Mouse (Mus musculus) A20 (cell line): ENCODE results near the gene Tmem175.
"Not testable (repeated sequence)": the region's sequence is repeated elsewhere in the genome, so short reads cannot be mapped to it uniquely, and the experiment has no call there.

Experiments
- DNase-seq: peaks from one replicate; pipeline ENCODE4 v3.0.0-alpha.2; 2011; ENCODE audit warnings: low read depth, low spot score

The Tmem175 gene

GRCm38 (mm10) chr5:108629634-108630483, at the start of gene Tmem175, which contains the start of gene Gak:
Tmem175 (plus strand) TSS chr5:108629770.
Gak (minus strand) TSS chr5:108629755.
- peak; percentile 98 for DNase-seq

DNA sequence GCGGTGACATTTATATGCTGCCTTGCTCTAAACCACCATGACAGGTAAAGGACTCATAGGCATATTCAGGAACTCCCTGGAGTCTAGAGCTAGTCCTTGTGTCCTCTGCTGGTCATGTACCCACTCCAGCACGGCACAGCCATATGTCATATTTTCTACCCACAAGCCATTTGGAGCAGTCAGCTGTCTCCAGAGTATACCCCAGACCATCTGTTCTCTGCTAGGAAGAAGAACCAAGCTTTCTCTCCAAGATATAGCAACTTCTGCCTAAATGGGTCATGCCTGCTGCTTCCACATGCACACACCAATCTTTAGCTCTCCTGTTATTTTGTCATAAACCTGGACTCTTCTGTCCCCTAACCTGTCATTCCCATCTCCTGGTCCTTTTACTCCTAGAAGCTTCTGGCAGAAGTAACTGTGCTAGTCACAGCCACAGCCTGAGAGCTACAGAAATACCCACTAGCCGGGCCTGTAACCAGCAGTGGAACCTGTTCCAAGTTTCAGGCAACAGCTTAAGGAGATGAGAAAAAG, 48.1 kb upstream of the Tmem175 start:
- DNase-seq, result no peak

DNA sequence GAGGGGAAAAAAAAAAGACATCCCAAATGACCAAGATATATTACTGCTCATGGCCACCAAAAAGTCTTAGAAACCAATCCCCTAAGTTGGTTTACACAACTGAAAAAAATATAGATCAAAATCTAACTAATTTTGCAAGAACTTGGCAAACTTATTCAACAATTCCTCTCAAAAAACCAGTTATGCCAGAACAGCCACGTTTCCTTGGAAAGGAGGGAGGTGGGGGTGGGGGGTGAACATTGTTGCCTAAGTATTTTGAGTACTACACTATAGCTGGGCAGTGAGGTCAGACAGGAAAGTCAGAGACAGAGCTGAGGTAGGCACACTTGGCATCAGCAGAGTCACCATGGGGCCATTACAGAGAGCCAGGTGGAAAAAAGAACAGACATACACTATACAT, 29.6 kb upstream of the Tmem175 start:
- no peak for DNase-seq

DNA sequence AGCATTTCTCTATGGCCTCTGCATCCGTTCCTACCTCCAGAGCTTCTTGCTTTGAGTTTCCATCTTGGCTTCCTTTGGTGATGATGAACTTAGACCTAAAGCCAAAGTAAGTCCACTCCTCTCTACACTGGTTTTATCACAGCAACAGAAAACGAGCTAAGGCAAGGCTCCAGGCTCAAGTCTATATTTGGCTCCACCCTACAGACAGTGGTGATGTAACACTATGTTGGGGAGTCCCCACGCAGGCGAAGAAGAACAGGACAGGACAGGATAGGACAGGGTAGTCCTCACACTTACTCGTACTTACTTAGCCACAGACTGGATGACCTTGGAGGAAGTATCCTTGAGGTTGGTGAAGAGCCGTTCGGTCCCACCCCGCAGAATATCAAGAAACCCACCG, 27.0 kb upstream of the Tmem175 start:
- no peak for DNase-seq

DNA sequence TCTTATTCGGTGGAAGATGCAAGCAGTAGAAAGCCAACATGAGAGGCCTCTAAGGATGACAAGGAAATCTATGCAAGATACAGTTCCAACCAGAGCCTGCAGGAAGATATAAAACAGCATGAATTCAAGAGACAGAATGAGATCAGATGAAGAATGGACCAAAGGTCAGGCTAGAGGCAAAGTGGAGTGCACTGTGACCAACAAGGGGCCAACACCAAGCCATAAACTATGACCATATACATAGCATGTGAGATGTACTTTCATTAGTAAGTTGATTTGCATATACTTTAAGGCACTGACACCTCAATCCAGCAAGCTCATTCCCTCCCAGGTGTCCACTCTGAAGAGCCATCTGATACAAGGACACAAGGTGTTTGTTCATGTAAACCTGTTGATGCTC, 19.1 kb upstream of the Tmem175 start:
- no peak for DNase-seq

GRCm38 (mm10) chr5:108621870-108622269, 7.7 kb upstream of the Tmem175 start:
- DNase-seq, result no peak

DNA sequence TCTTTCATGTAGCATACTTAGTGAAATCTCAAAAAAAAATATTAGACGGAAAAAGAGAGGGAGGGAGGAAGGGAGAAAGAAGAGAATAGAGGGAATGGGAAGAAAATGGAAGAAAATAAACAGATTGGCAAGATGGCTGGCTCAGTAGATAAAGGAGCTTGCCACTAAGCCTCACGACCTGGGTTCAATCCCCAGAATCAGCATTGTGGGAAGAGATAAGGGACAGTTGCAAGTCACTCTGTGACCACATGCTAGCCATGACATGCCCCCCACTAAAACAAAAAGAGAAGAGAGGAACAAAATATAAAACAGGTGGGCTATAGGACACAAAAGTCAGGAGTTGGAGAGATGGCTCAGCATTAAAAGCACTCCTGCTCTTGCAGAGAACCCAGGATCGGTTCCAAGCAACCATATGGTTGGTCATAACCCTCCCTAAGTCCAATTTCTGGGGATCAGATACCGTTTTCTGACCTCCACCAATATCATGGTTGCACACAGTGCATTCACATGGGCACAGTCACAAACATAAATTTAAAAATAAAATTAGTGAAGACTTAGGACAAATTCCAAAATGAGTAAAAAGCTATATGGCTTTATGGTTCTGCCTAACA, 3.4 kb upstream of the Tmem175 start:
- no peak for DNase-seq

DNA sequence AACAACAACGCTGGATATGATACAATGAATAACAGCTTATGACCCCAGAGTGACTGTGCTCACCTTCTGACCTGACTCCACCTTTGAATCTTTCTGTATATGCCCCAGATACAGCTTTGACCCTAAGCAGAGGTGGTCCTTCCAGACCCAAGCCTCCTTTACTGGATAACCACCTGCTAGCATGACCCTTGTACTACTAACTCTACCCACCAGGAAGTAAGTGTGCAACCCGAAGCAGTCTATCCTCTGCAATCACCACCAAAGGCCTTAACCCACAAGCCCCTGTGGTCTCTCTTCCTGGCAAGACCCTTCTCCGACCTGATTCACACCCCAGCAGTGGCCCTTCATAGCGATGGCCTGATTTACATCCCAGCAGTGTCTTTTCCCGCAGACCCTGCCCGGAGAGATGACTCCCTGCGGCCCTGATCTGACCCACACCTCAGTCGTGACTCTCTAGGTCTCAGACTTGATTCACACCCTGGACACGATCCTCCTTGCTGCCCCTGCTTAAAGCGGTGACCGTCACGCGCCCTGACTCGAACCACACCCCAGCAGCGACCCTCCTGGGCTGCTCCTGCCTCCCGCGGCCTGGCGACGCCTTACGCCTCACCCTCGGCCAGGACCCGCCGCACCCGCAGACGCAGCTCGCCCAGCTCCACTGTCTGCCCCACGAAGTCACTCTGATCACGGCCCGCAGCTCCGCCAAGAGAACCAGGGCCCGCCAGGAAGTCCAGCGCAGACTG, 508 bp upstream of the Tmem175 start:
- DNase-seq, result peak; percentile 74

DNA sequence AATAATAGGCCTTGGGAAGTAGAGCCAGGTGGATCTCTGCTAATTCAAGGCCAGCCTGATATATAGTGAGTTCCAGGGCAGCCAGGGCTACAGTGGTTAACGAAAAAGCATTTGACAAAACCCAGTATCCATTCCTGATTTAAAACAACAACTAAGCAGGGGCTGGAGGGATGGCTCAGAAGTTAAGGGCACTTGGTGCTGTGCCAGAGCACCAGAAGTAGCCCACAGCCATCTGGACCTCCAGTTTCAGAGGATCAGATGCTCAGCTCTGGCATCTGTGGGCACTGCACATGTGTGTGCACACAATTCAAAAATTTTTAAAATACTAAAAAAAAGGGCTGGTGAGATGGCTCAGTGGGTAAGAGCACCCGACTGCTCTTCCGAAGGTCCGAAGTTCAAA, 4.1 kb downstream of the Tmem175 start:
- DNase-seq, result no peak

DNA sequence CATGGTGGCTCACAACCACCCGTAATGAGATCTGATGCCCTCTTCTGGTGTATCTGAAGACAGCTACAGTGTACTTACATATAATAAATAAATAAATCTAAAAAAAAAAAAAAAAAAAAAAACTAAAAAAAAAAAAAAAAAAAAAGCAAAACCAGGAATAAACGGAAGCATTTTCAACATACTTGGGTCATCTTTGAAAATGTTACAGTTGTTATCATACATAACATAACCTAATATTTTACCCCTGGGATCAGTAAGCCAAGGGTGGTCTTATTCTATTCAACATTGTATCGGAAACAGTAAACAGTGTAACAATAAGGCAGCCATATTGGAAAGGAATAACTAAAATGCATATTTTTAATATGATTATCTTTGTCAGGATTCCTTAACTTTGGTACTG, 4.5 kb downstream of the Tmem175 start:
- DNase-seq, result not testable (repeated sequence)

DNA sequence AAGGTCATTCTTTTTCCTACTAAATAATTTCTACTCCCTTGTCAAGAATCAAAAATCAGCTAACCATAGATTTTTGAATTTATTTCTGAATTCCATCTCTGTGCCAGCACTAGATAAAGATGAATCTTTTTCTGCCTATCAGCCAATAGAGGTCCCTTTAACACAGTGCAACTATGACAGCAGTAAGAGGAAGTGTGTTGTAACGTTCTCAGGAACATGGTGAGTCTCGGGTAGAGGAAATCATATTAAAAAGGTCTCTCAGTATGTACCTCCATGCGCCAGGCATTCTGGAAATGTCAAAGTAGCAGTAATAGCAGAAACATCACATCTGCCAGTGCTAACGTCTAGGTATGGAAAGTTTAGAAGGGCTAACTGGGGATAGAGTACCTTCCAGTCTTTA, 6.6 kb downstream of the Tmem175 start:
- peak; percentile 29 for DNase-seq

DNA sequence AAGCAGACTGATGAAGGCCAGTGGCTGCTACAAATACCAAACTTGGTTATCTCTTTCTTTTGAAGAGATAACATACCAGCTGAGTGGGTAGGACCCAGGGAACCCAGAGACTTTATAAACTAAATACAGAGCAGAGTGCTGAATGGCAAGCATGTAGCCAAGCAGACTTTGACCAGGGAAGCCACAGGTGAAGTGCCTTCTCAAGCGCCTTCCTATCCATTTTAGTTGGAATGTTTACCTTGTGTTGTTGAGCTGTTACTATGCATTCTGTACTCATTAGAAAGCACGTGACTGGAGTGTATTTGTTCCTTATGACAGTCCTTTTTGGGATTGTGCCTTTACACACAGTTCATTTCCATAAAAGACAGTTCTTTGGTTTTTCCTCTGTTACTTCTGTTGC, 14.1 kb downstream of the Tmem175 start:
- no peak for DNase-seq

DNA sequence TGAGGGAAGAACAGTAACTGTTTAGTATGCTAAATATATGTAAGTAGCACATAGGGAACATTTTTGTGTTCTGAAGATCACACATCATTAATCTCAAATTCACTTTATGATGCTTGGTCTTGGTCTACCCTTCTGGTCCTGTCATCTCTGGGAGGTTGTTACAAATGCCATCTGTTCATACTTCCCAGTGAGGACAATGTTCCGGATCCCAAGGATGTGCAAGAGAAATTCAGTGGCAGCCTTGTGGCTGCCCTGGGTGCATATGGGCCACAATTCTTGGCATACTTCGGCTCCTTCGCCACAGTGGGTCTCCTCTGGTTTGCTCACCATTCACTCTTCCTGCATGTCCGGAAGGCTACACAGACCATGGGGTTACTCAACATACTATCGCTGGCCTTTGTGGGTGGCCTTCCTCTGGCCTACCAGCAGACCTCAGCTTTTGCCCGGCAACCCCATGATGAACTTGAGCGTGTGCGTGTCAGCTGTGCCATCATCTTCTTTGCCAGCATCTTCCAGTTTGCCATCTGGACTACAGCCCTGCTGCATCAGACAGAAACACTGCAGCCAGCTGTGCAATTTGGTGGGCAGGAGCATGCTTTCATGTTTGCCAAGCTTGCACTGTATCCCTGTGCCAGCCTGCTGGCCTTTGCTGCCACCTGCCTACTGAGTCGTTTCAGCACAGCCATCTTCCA, 16.2 kb downstream of the Tmem175 start:
- DNase-seq, result no peak

GRCm38 (mm10) chr5:108646343-108646660, 16.7 kb downstream of the Tmem175 start:
- DNase-seq, result no peak

DNA sequence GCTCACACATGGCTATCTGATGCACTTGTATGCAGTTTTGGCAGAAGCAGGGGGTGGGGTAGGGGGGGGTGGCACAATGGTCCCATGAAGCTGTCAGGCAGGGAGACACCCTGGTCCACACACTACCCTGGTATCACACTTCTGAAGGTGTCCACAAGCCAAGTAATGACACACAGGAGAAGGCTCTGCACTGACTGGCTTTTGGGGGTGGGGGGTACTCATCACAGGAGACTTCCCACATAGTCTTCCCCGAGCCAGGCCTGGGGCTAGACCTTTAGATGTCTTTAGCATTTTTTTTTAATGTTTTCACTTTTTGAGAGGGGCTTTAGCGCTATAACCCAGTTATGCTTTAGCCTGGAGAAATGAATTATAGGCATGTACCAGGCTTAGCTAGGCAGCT, 17.7 kb downstream of the Tmem175 start:
- no peak for DNase-seq

- DNase-seq, result no peak
Measured at GRCm38 (mm10) chr5:108647820-108648465, 18.4 kb downstream of the Tmem175 start.

DNA sequence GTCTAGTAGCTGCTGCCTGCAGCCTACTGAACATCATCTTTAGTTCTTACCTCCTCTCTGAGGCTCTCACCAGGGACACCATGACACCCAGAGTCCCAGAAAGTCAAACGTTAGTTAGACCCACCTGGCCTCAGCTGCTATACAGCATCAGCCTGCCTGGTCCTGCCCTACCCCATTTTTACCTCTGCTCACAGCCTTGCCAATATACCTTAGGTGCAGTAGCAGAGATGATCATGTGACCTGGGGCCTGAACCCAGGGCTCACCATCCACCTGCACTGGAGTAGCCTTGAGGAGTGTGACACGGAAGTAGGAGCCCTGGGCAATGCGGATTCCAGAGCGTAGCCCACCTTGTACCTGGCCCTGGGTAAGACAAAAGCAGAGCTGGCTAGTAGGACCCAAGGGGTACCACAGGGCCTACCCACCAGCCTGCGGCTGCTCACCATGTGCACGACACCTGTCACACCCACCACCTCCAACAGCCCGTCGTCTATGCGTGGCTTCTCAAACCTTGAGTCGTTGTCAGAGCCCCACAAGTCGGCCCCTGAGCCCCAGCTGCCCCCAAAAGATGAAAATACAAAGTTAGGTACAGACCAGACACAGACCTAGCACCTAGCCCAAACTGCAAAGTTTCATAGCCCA, 19.5 kb downstream of the Tmem175 start:
- DNase-seq, result no peak

DNA sequence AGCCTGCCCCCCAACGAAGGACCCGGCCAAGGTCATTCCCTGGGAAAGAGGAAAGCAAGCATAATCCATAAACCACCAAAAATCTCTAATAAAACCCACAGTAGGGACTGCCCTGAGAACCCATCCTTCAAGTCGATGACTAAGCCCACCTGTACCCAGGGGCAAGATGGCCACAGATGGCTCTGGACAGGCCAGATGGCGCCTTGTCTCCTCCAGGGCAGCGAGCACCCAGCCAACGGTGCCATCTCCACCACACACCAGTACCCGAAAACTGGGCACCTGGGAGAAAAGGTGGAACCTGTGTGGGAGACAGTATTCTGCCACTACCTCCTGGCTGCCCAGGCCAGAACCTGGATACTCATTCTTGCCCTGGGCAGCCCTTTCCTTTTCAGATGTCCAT, 20.8 kb downstream of the Tmem175 start:
- DNase-seq, result no peak

DNA sequence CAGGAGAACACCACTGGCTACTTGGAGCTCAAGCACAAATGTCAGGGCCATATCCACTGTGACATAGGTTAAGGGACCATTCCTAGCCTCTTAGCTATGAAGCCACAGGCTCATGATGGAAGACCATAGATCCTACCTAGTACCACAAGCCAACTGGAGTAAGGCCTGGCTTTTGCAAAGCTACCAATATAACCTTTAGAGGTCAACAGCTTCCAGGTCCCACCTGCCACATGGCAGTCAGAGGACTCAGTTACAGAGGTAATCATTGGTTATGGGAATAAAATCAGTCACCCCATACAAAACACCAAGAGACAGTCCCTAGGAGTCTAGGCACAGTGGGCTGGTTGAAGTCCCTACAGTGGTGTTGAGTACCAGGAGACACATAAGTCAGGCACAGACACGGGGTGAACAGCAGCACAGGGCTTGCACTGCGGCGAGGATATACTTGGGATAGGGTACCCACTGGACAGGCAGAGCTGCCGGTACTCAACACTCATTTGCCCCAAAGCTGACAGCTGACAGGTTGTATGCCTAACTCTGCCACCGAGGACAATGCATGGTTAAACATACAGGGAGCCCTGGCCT, 21.7 kb downstream of the Tmem175 start:
- DNase-seq, result no peak

DNA sequence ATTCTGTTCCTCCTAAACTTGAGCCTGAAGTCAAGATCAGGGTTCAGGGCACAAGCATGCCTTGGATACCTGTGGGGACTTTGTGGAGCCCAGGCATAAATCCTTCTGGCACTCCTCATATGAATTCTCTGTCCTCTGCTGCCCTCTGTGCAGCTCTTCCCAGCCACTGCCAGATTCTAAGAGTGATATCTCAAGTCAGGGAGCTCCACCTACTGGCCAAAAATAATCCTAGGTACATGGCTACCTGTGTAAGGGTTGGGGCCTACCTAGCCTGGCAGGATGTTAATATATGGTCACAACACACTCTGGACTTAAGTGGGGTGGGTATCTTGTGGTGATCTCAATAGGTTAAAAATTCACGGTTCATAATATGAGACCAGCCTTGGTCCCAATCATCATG, 22.3 kb downstream of the Tmem175 start:
- DNase-seq, result peak; percentile 70
